Mouse (Mus musculus): Measurements from ENCODE around the gene Il17ra.

DNA sequence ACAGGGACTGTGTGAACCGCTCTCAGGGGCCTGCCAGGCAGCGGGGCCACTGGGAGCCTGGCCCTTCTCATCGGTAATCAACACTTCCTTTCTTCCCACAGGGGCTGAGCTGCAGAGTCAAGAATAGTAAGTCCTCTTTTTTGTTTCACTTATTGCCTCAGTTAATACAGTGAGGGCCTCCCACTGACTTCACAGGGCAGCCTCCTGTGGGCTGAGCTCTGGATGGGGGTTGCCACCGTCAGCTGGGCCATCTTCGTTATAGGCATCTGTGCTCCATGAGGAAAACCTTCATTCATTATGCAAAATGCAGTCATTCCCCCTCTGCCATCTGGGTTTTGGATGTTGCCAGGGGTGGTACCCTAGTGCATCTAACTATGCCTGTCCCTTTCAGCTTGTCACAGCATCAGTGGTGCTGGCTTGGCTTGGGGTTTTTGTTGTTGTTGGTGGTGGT is 9.0 kb downstream of the Il17ra start:
- TF ChIP-seq EP300 (IDR thresholded peaks at IDR 0.05; ENCODE audit: low read depth): no peak
- TF ChIP-seq CTCF (IDR thresholded peaks at IDR 0.05; ENCODE audit: low read depth): no peak

Measured in liver, postnatal 0 days (tissue).